Mouse (Mus musculus) right cerebral cortex, adult 2 months (tissue): ENCODE results near the gene Pygb.
A peak's percentile ranks its signal among the peaks of the same experiment; 100 is the strongest.

Experiments used
- DNase-seq, 2 experiments: peaks; one replicate each; pipeline ENCODE4 v3.0.0; 2021 to 2022; ENCODE audit warnings: low spot score in 2 of 2

Gene Pygb

GRCm38 (mm10) chr2:150839686-150840471 lies 53.3 kb downstream of the Pygb start:
- DNase-seq: no peak

- DNase-seq: no peak
Measured at GRCm38 (mm10) chr2:150841109-150841508, 54.6 kb downstream of the Pygb start.

DNA sequence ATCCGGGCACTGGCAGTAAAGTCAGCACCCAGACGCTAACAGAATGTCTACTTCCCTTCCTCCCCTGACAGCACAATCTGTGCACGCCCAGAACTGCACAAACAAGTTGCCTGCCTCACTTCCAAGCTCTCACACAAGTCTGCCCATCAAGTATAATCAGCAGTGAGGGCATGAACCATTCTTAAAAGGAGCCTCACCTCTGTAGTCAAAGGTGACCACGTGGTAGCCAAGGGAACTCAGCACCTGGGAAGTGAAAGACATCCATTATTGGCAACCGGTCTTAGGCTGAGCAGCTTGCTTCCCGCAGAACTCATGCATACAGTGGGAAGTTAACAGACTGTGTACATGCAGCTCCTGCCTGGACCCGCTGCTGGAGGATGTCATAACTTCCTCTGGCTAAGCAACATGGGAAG lies 55.5 kb downstream of the Pygb start:
- no peak for DNase-seq

DNA sequence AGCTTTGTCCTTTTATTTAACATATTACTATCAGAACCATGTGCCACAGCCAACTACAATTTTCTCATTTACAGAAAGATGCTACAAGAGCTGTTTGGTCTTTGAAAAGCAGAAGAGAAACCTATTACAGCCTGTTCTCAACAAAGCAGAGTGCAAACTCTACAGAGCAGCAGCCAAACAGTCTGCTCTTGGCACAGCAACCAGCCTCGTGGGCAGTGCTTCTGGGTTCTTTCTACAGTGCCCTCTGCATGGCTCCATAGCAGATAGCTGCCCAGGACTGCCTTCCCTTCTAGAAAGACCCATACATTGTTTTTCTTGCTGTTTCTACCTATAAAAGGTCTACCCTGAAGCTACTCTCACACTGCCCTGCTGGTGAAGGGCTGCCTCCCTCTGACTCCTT lies 58.3 kb downstream of the Pygb start:
- DNase-seq: peak; percentile 66 to 70

DNA sequence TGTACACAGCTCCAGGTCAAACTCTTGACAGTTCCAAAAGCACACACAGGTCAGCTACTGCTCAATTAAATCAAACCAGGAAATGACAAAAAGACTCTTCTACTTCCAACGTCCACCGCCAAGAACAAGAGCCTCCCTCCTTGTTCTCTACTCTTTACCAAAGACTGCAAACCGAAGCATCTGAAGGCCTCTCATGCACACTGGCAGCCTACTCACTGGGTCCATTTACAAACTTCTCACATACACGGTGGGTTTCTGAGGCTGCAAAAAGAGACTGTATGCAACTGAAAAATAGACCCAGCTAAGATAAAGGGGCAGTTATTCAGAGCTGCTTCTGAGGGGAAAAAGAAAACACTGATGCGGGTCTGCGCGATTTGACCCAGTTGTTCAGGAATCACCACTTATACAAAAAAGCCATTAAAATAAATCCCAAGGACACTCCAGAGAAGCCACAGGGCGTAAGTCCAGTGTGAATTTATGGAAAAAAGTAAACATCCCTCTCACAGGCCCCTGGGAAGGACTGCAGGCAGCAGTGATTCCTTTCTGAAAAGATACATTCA lies 61.0 kb downstream of the Pygb start:
- DNase-seq: no peak

- no peak for DNase-seq
Measured at GRCm38 (mm10) chr2:150851251-150851650, 64.7 kb downstream of the Pygb start.

DNA sequence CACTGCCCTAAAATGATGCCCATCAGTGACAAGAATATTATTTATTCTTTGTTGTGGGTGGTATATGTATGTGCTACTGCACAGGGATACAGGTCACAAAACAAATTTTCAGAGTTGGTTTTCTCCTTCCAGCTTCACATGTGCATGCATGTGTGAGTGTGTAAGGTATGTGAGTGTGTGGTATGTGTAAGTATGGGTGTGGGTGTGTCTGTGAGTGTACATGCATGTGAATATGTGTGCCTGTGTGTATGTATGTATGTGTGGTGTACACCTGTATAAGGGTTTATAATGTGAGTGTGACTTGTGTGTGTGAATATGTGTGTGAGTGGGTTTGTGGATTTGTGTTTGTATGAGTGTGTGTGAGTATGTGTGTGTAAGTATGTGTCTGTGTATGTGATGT lies 68.7 kb downstream of the Pygb start:
- no peak for DNase-seq

GRCm38 (mm10) chr2:150858724-150859487 lies 72.4 kb downstream of the Pygb start:
- no peak for DNase-seq

- no peak for DNase-seq
Measured at GRCm38 (mm10) chr2:150859709-150860470, 73.4 kb downstream of the Pygb start.

- no peak for DNase-seq
Measured at GRCm38 (mm10) chr2:150861128-150861527, 74.6 kb downstream of the Pygb start.

DNA sequence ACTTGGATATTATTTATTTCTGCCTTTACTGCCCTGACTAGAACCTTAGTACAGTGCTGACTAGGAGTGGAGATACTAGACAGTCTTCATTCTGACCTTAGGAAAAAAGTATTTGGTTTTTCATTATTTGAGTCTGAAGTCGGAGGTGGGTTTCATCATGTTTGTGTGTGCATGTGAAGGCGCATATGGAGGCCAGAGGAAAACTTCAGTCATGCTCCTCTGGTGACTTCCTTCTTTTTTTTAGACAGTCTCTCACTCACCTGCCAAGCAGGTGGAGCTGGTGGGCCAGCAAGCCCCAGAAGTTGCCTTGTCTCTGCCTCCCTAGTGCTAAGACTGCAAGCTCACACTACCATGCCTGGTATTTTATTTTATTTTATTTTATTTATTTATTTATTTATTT lies 80.5 kb downstream of the Pygb start:
- DNase-seq: no peak

GRCm38 (mm10) chr2:150869446-150869845 lies 82.9 kb downstream of the Pygb start:
- DNase-seq: no peak

- no peak for DNase-seq
Measured at GRCm38 (mm10) chr2:150874508-150874907, 88.0 kb downstream of the Pygb start.

DNA sequence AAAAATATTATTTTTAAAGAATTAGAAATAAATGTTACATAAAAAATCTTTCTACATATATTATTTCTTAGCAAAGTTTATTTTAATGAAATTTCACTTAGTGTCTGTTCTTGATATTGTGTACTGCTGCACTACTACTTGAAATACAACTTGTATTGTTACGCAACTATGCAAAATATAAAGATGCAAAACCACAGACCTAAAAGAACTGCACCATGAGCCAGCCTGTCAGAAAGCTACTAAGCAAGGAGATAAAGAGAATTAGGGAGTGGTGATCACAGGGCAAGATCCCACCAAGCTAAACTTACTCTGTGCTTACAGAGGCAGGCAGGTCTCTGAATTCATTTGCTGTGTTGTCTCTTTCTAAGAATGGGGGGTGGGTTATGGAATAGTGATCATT lies 88.7 kb downstream of the Pygb start:
- DNase-seq: no peak

DNA sequence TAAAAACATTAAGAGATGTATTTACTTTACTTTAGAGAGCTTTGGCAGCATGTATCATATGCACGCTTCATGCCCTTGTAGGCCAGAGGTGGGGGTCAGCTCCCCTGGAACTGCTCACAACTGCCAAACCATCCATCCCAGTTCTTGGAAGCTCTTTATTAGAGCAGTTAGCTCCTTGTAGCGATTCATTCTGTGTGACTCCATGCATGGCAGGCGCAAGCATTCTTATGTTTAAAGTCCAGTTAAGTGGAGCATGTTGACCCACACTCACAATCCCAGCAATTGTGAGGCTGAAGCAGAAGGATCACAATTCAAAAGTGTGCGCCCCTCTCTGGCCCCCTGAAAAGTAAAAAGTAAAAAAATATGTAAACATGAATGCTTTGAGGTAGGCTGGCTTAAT lies 91.0 kb downstream of the Pygb start:
- no peak for DNase-seq
